Mouse (Mus musculus) right cerebral cortex, postnatal 14 days (tissue): ENCODE measurements around the gene Galnt3.

ENCODE experiments used
- DNase-seq: peaks from one replicate; pipeline ENCODE4 v3.0.0; 2022

Galnt3 gene

DNA sequence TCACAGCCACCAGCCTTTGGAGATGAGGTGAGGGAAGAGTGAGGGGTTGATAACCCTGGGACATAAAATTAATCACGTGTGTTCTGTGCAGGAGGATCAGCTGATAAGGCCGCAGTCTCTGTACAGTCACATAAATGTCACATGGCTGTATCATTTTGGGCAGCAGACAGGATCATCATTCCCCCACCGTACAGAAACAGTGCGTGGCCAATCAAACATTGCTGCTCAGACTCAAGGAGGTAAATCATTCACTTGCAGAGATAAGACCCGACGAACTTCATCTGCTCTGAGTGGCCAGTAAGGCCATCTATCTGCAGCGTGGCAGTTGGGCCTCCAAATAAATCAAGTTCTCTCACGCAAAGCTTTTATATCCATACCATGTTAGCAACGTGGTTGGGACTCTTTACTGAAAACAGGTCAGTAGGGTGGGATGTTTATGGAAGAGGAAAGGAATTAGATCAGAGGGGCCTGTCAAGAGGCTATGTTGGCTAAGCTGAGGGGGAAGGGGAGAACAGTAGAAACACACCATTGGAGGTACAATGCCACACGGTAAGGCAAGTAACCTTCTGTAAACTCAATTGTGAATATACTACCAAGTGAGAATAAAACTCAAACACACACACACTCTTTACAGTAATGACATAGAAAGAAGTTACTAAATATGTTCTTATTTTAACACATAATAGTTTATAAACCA, 20.9 kb downstream of the Galnt3 start:
- no peak for DNase-seq

DNA sequence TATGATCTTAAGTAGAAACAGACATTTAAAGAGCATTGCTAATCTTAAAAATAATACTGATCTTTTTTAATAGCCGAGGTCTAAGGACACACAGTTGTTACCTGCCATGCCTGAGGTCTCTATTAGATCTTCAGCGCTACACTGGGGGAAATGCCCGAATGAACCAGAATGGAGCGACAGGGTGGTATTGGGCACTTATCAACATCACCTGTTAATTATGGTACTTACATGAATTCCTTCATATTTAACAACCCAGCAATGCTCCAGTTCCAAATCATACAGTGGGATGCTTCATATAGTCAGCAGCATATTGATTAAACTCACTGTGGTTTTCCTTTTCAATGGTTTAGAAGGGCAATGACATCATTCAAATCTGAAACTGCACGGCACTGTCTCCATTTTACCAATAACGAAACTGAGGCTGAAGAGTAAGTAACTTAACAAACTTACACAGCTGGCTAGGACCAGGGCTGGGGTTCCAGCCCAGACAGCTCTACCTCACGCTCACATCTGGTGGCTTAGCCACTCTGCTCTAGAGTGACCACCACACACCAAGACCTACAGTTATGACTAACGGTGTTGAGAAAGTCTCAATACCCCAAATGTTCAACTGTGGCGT, 23.0 kb downstream of the Galnt3 start:
- DNase-seq: no peak

DNA sequence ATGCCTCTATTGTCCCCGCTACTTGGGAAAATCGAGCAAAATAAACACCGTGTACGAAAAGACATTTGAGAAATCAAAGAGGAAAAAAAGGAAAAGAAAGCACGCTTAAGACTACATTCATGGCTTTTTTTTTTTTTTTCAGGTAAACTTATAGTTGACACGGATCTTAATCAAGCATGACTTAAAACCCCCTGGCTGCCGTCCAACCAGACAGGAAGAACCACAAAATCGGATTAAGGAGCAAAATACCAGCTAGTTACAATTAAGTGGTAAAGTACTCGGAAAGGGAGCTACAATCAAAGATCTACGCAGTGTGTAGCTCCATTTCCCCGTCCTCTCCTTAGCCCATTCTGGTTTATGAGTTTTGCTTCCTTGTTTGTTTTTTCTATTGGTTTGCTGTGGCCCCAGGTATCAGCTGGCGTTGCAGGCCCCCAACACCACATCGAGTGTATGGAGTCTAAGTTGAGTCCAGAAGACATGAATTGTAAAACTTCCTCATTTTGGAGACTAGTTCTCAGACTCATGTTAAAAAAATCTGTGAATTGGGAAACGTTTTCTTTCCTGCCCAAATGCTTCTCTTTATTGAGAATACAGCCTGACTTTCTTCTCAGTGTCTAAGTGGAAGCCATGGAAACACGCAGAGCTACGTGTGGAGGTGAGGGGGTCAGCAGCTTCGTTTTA, 24.0 kb downstream of the Galnt3 start:
- DNase-seq: no peak

DNA sequence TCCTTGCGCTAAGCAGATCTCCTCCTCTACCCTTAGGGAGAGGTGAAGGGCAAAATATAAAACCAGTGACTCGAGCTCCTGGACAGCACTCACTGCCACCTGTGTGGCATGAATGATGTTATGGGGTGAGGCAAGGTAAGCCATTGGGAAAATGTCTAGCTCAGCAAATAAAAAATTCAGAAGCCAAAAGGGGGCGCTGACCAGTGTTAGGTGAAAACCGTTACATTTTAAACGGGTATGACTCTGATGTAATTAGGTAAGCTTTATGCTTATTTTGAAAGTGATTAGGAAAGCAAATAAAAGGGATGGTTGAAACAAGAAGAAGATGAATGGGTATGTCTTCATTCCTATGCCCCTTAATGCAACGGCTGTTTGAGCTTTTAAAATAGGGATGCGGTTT, 24.6 kb downstream of the Galnt3 start:
- DNase-seq: no peak

DNA sequence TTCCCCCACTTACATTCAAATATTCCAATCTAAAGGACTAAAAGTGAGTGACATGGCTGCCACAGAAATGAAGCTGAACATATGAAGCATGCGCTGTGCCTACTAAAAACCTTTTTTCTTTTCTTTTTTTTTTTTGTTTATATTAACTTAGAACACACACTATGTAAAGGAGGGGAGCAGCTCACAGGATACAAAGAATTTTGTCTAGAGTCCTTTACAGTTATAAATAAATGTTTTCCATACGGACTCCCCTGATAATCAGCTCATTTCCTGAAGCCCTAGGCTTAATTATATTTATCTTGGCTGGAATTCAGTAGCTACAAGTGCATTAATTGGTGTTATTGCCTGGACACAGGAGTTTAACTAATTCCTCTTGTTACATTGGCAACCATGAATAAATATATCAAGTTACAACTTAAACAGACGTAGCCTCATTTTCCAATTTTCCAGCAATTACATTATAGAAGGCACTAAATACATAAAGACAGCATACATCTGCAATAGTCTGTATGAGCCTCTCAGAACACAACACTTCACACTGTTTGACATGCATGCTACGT, 30.1 kb downstream of the Galnt3 start:
- DNase-seq: no peak

DNA sequence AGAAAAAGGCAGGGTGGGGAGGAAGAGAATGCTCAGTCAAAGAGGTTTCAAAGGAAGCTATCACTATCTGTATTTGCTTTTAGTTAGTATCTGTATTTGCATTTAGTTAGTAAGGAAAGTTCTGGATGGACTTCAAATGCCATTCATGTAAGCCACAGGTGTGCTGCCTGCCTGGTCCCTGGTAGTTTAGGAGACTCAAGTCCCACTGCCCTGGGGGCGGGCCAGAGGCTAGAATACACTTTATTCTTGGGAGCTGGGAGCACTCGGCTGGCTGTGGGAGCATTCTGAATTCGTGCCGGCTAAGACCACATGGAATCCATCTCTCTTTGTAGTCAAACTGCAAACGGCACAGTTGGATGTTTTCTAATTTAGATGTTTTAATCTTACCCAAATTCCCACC, 33.5 kb downstream of the Galnt3 start:
- no peak for DNase-seq

DNA sequence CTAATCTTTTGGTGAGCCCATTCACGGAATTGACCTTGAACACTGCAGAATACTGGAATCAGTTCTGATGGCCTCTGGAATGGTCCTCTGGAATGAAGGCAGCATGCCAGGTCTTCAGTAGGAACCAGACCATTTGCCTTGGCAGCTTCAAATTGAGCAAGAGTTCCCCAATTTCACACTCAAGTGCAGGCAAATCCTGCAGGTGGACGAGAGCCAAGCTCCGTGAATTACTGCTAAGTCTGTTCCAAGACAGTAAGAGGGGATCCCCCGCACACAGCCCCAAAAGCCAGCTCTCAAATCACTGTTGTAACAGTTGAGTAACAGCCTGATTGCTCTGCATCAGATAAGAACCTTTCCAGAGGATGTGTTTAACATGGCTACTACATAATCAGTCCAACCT, 42.9 kb downstream of the Galnt3 start:
- DNase-seq: no peak

DNA sequence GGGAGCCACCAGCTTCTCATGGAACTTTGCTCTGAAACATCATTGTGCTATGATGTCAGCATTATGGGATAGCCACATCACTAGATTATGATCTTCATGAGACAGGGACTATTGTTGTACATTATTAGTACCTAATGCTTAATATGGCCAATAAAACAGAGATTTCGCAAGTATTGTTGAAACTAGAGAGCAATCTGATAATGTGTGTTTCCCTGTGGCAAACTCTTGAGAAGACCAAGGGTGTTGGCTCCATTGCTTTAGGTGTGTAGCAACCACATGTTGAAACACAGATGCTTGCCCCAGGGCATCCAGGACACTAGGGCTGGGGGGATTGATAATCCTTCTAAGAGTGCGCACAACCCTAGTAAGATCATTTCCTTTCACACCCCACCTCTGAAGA, 44.1 kb downstream of the Galnt3 start:
- DNase-seq: no peak

DNA sequence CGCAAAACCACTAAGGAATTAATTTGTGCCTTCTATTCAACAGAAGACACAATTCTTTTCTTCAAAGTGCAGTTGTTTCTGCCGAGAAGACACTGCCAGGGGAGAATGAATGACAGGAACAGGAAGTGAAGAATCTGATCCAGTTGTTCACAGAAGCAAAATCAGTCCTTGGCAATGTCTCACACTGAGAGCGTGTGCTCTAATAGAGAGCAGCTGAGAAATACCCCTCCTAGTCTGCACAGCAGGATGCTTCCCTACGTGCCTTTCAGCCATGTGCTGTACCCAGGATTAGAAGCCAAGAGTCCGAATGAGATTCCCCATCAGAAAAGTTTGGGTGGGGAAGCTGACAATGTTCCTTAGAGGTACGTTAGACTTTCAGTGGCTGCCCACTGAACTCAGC, 55.3 kb downstream of the Galnt3 start:
- no peak for DNase-seq

DNA sequence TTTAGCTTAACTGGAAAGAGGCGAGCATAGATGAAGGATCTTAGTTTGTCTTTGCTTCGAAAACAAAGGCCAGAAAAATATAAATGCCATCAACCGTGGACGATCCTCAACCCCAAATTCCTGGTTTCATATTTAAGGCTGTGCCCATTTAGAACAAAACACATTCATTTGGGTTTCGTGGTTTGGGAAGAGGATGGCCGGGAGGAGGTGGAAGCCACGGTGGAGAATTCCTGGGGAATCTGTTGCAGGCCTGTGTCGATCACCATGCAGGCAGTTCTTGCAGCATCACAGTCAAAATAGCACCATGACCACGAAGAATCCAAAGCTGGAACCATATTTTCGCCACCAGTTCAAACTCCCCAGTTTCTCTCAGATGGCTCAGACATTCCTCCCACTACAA, 61.5 kb downstream of the Galnt3 start:
- DNase-seq: no peak

DNA sequence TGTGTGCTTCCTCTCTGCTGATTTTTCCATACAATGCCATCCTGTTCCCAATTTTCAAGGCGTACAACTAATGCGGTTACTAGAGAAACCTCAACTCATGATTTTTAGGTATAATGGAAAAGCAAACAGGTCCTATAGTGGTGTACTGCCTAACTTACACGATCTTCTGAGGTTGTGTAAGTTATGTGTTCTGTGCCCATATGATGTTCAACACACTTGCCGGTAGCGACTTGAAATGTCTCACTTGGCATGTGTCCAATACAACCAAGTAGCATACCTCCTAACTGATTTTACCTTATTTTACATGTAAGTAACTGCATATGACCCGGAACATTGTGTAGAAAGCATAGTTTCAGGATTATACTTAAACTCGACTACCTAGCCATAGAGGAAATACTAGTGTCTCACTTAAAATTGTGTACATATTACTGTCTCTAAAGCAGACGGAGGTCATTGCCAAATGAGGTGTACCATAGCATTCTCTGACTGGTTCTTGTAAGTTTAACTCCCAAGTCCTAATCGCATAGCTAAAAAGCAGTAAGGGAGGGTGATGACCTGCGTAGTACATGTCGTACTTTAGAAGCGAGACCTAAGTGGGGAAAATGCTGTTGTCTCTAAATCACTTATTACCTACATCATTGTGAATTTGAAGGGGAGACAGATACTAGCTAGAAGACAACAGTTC, 80.2 kb downstream of the Galnt3 start:
- DNase-seq: no peak

DNA sequence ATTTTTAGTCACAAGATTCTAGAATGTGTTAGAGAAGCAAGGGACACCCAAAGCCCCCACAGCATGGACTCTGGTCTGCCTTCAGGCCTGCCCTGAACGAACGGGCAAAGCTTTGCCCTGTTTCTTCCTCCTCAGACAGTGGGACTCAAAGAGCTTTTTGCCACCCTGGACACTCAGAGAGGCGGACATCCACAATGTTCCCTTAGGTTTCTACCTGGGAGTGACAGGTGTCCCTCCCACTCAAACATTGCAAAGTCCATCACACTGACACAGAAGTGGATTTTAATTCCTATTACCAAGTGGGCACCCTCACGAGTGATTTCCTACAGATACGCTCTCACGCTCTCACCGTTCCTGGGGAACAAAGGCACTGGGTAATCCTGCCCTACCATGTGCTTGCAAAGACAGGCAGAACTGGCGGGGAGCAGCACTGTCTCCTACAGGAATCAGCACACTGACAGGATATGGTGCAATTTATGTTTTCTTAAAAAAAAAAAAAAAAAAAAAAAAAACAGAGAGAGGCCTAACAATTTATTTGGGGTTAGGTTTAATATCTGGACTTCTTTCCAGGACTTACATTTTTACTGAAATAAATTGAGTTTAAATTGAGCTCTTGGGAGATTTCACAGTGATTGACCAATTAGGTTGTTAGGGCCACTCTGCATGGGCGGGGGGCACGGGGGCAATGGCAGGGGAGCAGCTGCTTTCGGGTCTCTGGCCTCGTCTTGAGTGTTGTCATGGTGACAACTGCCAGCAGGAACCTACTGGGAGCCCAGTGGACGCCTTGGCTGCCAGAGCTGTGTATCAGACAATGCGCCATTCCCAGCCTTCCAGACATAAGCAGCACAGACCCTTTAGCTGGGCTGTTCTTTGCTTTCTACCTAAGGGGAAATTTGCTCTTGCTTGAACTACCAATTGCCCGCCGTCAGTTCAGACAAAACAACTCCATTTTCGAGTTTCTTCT, 81.1 kb downstream of the Galnt3 start:
- DNase-seq: no peak

DNA sequence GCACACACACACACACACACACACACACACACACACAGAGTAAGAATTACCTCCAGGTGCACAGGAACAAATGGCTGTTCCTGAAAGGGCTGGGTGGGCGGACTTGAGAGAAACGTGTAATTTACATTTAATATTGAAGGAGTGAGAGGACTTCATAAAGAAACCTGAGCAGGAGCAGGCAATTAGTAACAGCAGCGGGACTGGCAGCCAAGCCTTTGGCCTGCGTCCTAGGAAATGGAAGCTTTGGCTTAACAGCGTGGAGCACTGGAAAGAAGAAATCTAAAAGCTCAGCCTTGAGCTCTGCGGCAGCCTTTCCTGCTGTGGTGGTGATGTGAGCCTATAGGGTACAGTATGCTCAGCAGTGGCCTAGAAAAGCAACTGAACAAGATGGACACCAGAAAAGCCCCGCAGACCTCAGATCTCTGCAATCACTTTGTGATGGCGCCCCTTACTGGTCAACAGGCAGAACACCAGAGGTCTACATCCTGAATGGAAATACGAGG, 82.8 kb downstream of the Galnt3 start:
- DNase-seq: peak; percentile 55

DNA sequence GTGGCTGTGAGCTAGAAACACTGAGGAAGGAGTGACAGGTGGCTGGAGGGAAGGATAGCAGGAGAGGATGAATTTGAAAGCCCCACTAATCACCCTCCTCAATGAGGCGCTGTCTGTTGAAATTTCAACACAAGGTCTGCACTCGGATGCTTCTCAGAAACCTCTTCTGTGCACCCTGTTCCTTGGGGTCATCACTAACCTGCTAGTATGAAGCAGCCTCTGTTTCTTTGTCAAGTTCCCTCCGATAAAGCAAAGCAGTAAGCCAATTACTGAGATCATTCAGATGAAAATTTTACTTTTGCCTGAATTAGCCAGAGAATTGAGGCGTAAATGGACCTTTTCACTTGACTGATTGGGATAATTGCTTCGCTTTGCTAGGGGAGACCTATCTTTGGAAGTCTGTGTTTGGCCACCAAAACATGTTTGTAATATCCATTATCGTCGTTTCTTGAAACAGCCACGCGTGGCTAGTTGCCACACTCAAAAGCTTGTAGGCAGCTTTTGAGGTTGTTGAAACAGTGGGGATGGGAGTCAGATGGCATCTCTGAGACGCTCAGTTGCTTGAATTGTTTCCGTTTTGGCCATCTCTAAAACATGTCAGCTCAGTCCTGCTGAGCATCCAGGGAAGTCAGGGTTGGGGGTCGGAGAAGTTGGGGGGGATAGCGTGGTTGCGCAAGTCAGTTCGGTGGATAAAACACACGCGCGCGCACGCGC, 83.4 kb downstream of the Galnt3 start:
- no peak for DNase-seq

DNA sequence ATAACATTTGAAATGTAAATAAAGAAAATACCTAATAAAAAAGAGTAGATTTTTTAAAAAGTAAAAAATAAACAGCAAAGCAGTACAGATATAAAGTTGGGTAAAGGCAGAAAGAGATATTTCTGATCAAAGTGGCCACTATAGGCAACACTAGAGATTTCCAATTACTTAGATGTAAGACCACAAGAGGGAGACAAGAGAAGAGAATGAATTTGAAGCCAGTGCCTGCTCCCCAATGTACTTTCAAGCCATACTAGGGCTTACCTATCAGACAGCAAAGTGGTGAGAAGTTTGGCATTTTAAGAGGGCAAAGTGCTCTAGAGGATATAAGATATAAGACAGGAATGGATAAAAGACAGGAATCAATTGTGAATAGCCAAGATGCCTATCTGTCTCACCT, 84.2 kb downstream of the Galnt3 start:
- no peak for DNase-seq

DNA sequence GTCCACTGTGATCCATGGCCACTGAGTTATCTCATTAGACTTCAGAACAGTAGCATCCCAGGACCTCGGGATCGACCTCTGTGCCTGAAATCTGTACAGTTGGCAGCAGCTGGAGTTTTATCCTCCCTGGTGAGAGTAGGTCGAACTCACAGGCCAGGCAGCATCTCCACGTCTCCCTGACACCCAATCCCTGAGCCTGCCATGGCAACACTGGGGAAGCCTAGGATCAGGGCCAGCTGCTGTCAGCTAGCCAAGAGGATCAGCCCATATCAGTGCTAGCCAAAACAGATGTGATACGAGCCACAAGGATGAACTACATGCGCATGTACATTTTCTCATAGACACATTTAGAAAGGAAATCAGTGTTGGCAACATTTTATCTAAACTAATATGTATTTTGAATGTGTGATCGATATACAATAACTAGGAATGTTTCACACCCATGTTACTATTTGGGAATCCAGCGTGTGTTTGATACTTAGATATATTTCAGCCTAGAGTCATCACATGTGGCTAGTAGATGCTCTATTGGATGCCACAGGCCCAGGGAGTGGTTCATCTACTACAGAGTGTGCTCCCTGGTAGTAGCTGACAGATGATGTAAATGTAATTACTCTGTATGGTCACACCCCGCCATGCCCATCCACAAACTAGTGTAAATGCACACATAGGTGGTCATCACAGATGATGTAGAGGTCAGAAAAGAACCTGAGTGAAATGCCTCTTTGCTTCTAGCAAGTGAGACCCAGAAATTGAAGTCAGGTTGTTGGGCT, 89.7 kb downstream of the Galnt3 start:
- peak; percentile 48 for DNase-seq
